Mouse (Mus musculus): ENCODE measurements around the gene Gimap5.

GRCm38 (mm10) chr6:48702601-48703000, 43.4 kb upstream of the Gimap5 start:
- TF ChIP-seq GATA1 (IDR thresholded peaks at IDR 0.05; ENCODE audit: low read depth, low read length) = no peak
- TF ChIP-seq CTCF (IDR thresholded peaks at IDR 0.05 in 2 of 3, conservative IDR thresholded peaks at IDR 0.05 in 1 of 3; ENCODE audit: control insufficient read depth in 1 of 3, insufficient read depth in 1 of 3, low read depth in 2 of 3, low read length in 3 of 3, poor library complexity in 1 of 3, severe bottlenecking in 1 of 3) = no peak
- TF ChIP-seq TBP (IDR thresholded peaks at IDR 0.05; ENCODE audit: low read depth, low read length) = no peak
- TF ChIP-seq SIN3A (IDR thresholded peaks at IDR 0.05; ENCODE audit: low read length) = no peak

All from MEL (cell line).